Mouse (Mus musculus): ENCODE results near the gene Pappa2. TPM values are rescaled to one million over a fixed set of nuclear protein-coding genes. Genes with fewer than 3 reads are reported as not detected.

Pappa2 gene
- polyA plus RNA-seq, 1 experiment from 2014 or later = 2.4 TPM

- DNase-seq (ENCODE audit: low spot score) (peak; percentile 64), ATAC-seq (replicated peaks; ENCODE audit: low FRiP score, low read depth) (no peak)
- 55% methylated on average over 4 of the region's 4 CpGs for WGBS
- H3K4me3 ChIP-seq (replicated peaks; ENCODE audit: low read depth, low read length) = no peak overlapping the region
- no peaks in the 10 kb centered on the region for H3K36me3 ChIP-seq (ENCODE audit: insufficient read depth, low read length)
- no peak overlapping the region for H3K27ac ChIP-seq
- no peaks in the 10 kb centered on the region for H3K4me1 ChIP-seq (replicated peaks; ENCODE audit: insufficient read depth, low read length)
- no peaks in the 10 kb centered on the region for H3K9me3 ChIP-seq (replicated peaks; ENCODE audit: low read length)
- H3K4me2 ChIP-seq (ENCODE audit: low read length) = no peak overlapping the region
- H3K9ac ChIP-seq (ENCODE audit: low read depth, low read length) = no peak overlapping the region
- no peaks in the 10 kb centered on the region for H3K27me3 ChIP-seq (ENCODE audit: insufficient read depth, low read length)
- no peak for TF ChIP-seq CTCF (IDR thresholded peaks at IDR 0.05; ENCODE audit: low read depth)
These were observed 247.3 kb downstream of the Pappa2 start for GRCm38 (mm10) chr1:158732868-158733496.

- Histone ChIP-seq H3K4me1 (replicated peaks; ENCODE audit: insufficient read depth, low read length) (no peaks in the 10 kb centered on the region), H3K9me3 (replicated peaks; ENCODE audit: low read length) (no peaks in the 10 kb centered on the region), H3K4me3 (replicated peaks; ENCODE audit: low read depth, low read length) (no peak overlapping the region), H3K36me3 (ENCODE audit: insufficient read depth, low read length) (no peaks in the 10 kb centered on the region), H3K27ac (no peak overlapping the region), H3K9ac (ENCODE audit: low read depth, low read length) (no peak overlapping the region), H3K4me2 (ENCODE audit: low read length) (no peak overlapping the region), H3K27me3 (ENCODE audit: insufficient read depth, low read length) (no peaks in the 10 kb centered on the region)
- whole genome bisulfite sequencing = 33% methylated on average over 5 of the region's 5 CpGs
- ATAC-seq (replicated peaks; ENCODE audit: low FRiP score, low read depth) (peak; percentile 54; the same call in 1 of the 2 replicates), DNase-seq (ENCODE audit: low spot score) (peak; percentile 88)
- peak; percentile 88 for TF ChIP-seq CTCF (IDR thresholded peaks at IDR 0.05; ENCODE audit: low read depth)
These were observed 266.8 kb downstream of the Pappa2 start for GRCm38 (mm10) chr1:158713301-158714095.

GRCm38 (mm10) chr1:158701336-158701735 is 279.0 kb downstream of the Pappa2 start:
- no peak for TF ChIP-seq CTCF (IDR thresholded peaks at IDR 0.05; ENCODE audit: low read depth)
- no peak for DNase-seq (ENCODE audit: low spot score)
- no peaks in the 10 kb centered on the region for H3K36me3 ChIP-seq (ENCODE audit: insufficient read depth, low read length)
- no peak overlapping the region for H3K4me3 ChIP-seq (replicated peaks; ENCODE audit: low read depth, low read length)
- H3K27ac ChIP-seq = no peak overlapping the region
- H3K4me2 ChIP-seq (ENCODE audit: low read length) = no peak overlapping the region
- WGBS = 82% methylated on average over 1 of the region's 1 CpGs
- H3K4me1 ChIP-seq (replicated peaks; ENCODE audit: insufficient read depth, low read length) = no peaks in the 10 kb centered on the region
- H3K27me3 ChIP-seq (ENCODE audit: insufficient read depth, low read length) = no peaks in the 10 kb centered on the region
- no peaks in the 10 kb centered on the region for H3K9me3 ChIP-seq (replicated peaks; ENCODE audit: low read length)
- H3K9ac ChIP-seq (ENCODE audit: low read depth, low read length) = no peak overlapping the region
- ATAC-seq (replicated peaks; ENCODE audit: low FRiP score, low read depth) = no peak

- Histone ChIP-seq H3K36me3 (ENCODE audit: insufficient read depth, low read length) (no peaks in the 10 kb centered on the region), H3K27me3 (ENCODE audit: insufficient read depth, low read length) (no peaks in the 10 kb centered on the region), H3K4me3 (replicated peaks; ENCODE audit: low read depth, low read length) (no peak overlapping the region), H3K9ac (ENCODE audit: low read depth, low read length) (no peak overlapping the region), H3K9me3 (replicated peaks; ENCODE audit: low read length) (no peaks in the 10 kb centered on the region), H3K4me1 (replicated peaks; ENCODE audit: insufficient read depth, low read length) (no peaks in the 10 kb centered on the region), H3K27ac (no peak overlapping the region), H3K4me2 (ENCODE audit: low read length) (no peak overlapping the region)
- no peak for DNase-seq (ENCODE audit: low spot score)
- ATAC-seq (replicated peaks; ENCODE audit: low FRiP score, low read depth) = no peak
- 74% methylated on average over 2 of the region's 2 CpGs for WGBS
- TF ChIP-seq CTCF (IDR thresholded peaks at IDR 0.05; ENCODE audit: low read depth) = no peak
These were observed 280.1 kb downstream of the Pappa2 start for GRCm38 (mm10) chr1:158700147-158700546.

- no peak overlapping the region for H3K27ac ChIP-seq
These were observed 281.0 kb downstream of the Pappa2 start for GRCm38 (mm10) chr1:158699276-158699675.

GRCm38 (mm10) chr1:158697859-158698569 is 282.3 kb downstream of the Pappa2 start:
- no peak overlapping the region for H3K27ac ChIP-seq
- 0 out of 2 replicates have a peak, but pooled peaks have one; percentile 0 for TF ChIP-seq CTCF (IDR thresholded peaks at IDR 0.05; ENCODE audit: low read depth)
- no peak overlapping the region for H3K4me3 ChIP-seq (replicated peaks; ENCODE audit: low read depth, low read length)
- WGBS = 86% methylated on average over 10 of the region's 10 CpGs
- no peaks in the 10 kb centered on the region for H3K36me3 ChIP-seq (ENCODE audit: insufficient read depth, low read length)
- no peak overlapping the region for H3K9ac ChIP-seq (ENCODE audit: low read depth, low read length)
- ATAC-seq (replicated peaks; ENCODE audit: low FRiP score, low read depth) (no peak), DNase-seq (ENCODE audit: low spot score) (no peak)
- no peaks in the 10 kb centered on the region for H3K9me3 ChIP-seq (replicated peaks; ENCODE audit: low read length)
- H3K27me3 ChIP-seq (ENCODE audit: insufficient read depth, low read length) = no peaks in the 10 kb centered on the region
- H3K4me2 ChIP-seq (ENCODE audit: low read length) = no peak overlapping the region
- no peaks in the 10 kb centered on the region for H3K4me1 ChIP-seq (replicated peaks; ENCODE audit: insufficient read depth, low read length)

More at GRCm38 (mm10) chr1:158699276-158699675, 281.0 kb downstream of the Pappa2 start:
- H3K9me3 ChIP-seq (replicated peaks; ENCODE audit: low read length) = no peaks in the 10 kb centered on the region
- H3K4me3 ChIP-seq (replicated peaks; ENCODE audit: low read depth, low read length) = no peak overlapping the region
- no peaks in the 10 kb centered on the region for H3K27me3 ChIP-seq (ENCODE audit: insufficient read depth, low read length)
- no peaks in the 10 kb centered on the region for H3K4me1 ChIP-seq (replicated peaks; ENCODE audit: insufficient read depth, low read length)
- ATAC-seq (replicated peaks; ENCODE audit: low FRiP score, low read depth) (no peak), DNase-seq (ENCODE audit: low spot score) (no peak)
- WGBS = 72% methylated on average over 2 of the region's 2 CpGs
- no peaks in the 10 kb centered on the region for H3K36me3 ChIP-seq (ENCODE audit: insufficient read depth, low read length)
- no peak overlapping the region for H3K9ac ChIP-seq (ENCODE audit: low read depth, low read length)
- H3K4me2 ChIP-seq (ENCODE audit: low read length) = no peak overlapping the region
- TF ChIP-seq CTCF (IDR thresholded peaks at IDR 0.05; ENCODE audit: low read depth) = no peak

All from kidney, postnatal 0 days (tissue).